Mouse (Mus musculus): ENCODE results near the gene Gmeb1.

Gmeb1 gene

DNA sequence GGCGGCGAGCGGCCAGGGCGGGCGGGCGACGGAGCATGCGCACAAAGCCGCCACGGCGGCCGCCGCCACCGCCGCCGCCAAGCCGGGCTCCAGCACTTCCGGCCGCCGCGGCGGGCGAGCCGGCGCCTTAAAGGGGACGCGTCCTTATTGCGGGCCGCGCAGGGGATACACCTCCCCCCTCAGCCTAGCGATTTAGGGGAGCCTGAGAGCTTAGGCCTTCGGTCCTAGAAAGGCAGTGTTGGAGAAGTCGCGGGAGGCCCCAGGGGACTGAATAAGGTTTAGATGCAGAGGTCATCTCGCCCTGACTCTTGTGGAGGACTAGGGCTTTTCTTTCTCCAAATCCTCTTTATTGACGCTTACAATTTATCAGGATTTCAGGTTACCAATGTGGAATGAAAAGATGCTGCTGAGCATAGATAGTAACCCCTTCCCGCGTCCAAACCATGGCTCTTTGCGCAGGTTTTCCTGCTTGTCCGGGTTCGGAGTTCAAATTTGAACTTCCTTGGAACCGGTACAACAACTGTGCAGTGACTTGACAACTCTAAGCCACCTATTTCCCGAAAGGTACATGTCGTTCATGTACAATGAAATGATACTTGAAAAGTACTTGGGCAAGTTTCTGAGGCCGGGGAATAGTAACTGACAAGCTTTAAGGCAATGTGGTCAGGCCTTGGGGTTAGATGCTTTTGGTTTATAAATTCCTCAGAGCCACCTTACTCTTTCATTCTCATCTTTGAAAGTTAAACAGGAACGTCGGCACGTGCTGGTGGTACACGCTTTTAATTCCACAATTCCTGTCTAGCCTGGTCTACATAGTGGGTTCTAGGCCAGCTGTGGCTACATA lies at the start of gene Gmeb1:
Gene Gmeb1 (minus strand): TSS at position 89 of the 844 bp plus-strand sequence.
- TF ChIP-seq GATA4 (IDR thresholded peaks at IDR 0.05; ENCODE audit: insufficient replicate concordance, low read length) = no peak

- no peak for TF ChIP-seq GATA4 (IDR thresholded peaks at IDR 0.05; ENCODE audit: insufficient replicate concordance, low read length)
Observed at GRCm38 (mm10) chr4:132309849-132310472, 48.6 kb upstream of the Gmeb1 start.

GRCm38 (mm10) chr4:132309140-132309848 lies 47.9 kb upstream of the Gmeb1 start:
- TF ChIP-seq GATA4 (IDR thresholded peaks at IDR 0.05; ENCODE audit: insufficient replicate concordance, low read length) = no peak

DNA sequence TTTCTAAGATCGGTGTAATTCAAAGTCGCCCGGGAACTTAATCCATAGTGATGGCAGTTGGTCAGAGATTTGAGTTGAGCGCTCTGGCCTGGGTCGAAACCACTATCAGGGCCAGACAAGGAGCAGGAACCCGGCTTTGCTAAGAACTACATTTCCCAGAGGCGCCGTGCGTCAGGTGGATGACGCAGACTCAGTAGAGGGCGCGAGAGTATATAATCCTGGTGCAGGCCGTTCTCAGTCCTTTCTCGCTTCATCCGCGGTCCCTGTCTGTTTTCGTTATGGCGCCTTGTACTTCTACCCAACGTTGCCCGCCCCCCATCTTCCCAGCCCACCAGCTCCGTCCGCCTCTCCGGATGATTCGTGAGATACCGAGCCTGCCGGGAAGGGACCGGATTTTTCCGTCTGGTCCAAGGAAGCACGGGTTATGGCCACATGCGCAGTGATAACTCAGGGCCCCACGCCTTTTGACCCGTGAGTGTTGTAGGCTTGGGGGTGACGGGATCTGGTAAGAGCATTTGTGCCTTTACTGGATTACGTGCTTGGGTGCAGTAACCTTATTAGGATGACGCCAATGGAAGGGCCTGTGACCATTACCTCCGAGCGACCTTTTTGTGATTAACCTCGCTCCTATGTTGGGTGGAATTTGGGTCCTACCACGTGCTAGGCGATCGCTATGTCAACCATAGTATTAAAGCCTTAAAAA lies 47.2 kb upstream of the Gmeb1 start:
- TF ChIP-seq GATA4 (IDR thresholded peaks at IDR 0.05; ENCODE audit: insufficient replicate concordance, low read length) = peak; percentile 71; the same call in 1 of the 2 replicates

- no peak for TF ChIP-seq GATA4 (IDR thresholded peaks at IDR 0.05; ENCODE audit: insufficient replicate concordance, low read length)
Observed at GRCm38 (mm10) chr4:132306004-132306403, 44.6 kb upstream of the Gmeb1 start.

- no peak for TF ChIP-seq GATA4 (IDR thresholded peaks at IDR 0.05; ENCODE audit: insufficient replicate concordance, low read length)
Observed at GRCm38 (mm10) chr4:132305276-132305675, 43.9 kb upstream of the Gmeb1 start.

GRCm38 (mm10) chr4:132302939-132303479 lies 41.6 kb upstream of the Gmeb1 start, which contains the start of gene Rab42:
Rab42 (minus strand) TSS chr4:132303385.
- no peak for TF ChIP-seq GATA4 (IDR thresholded peaks at IDR 0.05; ENCODE audit: insufficient replicate concordance, low read length)

- TF ChIP-seq GATA4 (IDR thresholded peaks at IDR 0.05; ENCODE audit: insufficient replicate concordance, low read length) = no peak
Observed at GRCm38 (mm10) chr4:132301965-132302938, 40.9 kb upstream of the Gmeb1 start.

DNA sequence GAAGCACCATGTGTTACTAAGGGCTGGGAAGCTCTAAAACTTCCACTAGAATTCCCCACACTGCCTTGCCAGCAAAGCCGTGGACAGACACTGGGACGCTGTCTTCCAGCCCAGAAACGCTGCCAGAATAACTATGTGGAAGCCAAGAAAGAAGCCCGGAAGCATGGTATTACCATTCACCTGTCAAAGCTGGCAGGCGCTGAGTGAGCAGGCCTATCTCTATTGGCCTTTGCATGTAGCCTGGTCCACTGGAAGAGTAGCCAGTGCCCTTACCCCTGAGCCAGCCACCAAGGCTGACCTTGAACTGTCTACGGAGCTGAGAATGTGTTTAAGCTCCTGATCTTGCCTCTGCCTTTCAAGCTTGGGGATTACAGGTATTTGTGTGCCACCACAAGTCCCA lies 40.1 kb upstream of the Gmeb1 start:
- TF ChIP-seq GATA4 (IDR thresholded peaks at IDR 0.05; ENCODE audit: insufficient replicate concordance, low read length) = no peak

DNA sequence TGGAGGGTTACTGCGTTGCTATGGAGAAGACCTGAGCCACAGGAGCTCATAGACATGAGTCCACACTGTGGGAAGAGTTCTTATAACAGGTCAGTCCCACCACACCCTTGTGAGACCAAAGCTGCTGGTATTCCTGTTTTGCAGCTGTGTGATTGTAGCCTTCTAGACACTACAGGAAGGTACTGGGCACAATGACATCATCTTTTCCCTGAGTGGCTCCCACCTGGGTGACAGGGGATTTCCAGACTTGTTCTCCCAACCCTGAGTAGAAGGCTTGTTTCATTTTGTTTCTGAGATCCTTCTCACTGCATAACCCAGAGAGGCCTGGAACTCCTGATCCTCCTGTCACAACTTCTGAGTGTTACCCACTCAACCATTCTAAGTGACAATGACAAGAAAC lies 38.4 kb upstream of the Gmeb1 start:
- no peak for TF ChIP-seq GATA4 (IDR thresholded peaks at IDR 0.05; ENCODE audit: insufficient replicate concordance, low read length)

GRCm38 (mm10) chr4:132295696-132296390 lies 34.4 kb upstream of the Gmeb1 start:
- TF ChIP-seq GATA4 (IDR thresholded peaks at IDR 0.05; ENCODE audit: insufficient replicate concordance, low read length) = no peak

DNA sequence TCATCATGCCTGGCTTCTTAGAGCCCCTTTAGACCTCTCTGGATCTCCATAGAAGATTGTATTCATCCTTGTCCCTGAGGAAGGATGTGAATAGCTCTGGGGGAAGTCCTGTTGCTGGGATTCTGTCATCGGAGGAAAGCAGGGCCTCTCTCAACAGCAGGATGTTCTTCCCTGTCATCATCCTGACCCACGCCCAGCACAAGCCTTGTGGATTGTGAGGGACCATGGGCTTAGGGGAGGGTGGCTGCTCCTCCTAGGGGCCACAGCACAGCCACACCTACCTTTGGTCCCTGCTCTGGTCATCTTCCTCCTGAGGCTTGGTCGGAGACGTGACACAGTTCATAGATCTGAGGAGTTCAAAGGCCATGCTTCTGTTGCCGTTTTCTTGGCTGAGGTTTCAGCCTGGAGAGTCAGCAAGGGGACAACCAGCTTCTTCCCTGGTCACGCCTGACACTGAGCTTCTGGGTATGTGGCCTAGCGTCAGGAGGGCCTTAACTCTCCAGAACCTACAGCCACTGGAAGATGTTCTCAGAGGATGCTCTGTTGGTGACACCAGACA lies 32.4 kb upstream of the Gmeb1 start:
- no peak for TF ChIP-seq GATA4 (IDR thresholded peaks at IDR 0.05; ENCODE audit: insufficient replicate concordance, low read length)

DNA sequence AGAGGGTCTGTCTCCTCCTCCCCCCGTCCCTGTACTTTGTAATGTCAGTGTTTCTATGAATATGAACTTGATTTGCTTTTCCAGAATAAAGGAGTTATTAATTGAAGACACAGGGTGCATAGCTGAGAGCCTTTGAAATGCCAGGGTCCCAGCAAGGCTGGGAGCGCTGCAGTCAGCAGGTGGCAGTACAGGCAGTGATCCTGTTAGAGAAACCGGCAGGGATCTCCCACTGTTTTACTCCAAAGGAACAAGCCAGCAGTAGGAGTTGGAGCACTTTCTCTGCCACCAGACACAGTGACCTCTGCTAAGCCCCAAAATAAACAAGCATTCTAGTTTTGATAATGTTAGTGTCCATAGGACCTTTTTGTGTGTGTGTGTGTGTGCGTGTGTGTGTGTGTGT lies 31.6 kb upstream of the Gmeb1 start:
- TF ChIP-seq GATA4 (IDR thresholded peaks at IDR 0.05; ENCODE audit: insufficient replicate concordance, low read length) = no peak
